Mouse (Mus musculus): ENCODE data around the gene Nemf. TPM values are rescaled to one million over a fixed set of nuclear protein-coding genes. Genes with fewer than 3 reads are reported as not detected.
"Not testable (repeated sequence)": the region's sequence is repeated elsewhere in the genome, so short reads cannot be mapped to it uniquely, and the experiment has no call there.

The Nemf gene
- total RNA-seq (2017): 93.1 and 126 TPM in 2 replicates

DNA sequence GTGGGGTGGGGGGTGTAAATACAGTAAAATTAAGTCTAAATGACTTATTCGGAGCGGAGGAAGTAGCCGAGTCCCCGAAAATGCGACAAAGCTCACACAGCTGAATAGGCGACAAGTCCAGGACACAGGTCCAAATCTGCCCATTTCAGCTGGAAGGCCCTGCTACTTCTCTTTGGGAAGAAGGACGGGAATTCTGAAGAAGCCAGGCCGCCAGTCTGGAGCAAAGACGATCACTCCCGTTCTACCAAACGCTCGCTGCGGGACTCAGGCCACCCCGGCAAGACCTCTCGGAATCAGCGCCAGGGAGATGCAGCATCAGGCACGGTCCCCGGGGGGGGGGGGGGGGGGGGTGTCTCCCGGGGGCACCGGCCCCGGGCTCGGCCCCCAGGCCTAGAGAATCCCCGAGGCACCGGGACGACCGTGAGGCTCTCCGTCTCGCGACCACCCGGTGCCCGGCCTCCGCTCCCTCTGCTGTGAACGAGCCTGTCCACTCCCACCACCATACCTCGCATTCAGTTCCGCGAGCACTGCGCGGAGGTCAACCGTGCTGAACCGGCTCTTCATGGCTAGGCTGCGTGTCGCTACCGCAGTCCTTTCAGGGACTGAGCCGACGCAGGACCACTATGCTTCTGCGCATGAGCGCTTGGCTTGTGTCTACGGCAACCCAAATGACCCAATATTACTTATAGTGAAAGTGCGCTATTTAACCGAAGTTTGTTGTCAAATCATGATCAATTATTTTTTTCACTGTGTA lies at the start of gene Nemf:
Nemf (minus strand) TSS at position 620 of the 754 bp plus-strand sequence.
- peak; percentile 46 to 60; a peak in 2 of 4 replicates for ATAC-seq (replicated peaks in 1 of 2; ENCODE audit: insufficient read depth in 1 of 2, low FRiP score in 2 of 2, low TSS enrichment in 1 of 2, low read depth in 1 of 2, poor library complexity in 2 of 2, severe bottlenecking in 2 of 2)

DNA sequence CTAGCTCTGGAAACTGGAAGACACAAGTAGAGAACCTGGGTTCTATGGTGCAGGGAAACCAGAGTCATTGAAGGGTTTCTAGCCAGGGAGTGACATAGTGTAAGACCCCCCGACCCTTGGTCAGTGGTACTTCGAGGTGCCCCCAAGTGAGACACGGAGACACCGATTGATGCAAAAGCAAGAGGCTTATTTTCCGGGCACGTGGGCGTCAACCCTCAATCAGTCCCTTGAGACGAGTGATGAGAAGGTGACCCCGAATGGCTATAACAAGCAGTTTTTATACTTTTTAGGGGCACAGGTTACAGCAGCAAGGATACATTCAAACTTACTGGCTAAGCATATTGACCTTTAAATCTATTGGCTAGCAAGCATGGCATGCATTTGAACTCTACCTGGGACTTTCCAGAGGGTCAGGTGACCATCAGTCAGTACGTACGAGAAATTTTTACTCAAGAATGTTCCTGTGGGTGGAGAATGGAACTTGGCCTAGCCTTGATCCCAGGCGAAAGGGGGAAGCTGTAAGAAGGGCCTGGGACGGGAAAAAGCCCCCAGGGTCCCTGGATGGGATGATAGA lies 45.7 kb upstream of the Nemf start:
- no peak for ATAC-seq (replicated peaks in 1 of 2; ENCODE audit: insufficient read depth in 1 of 2, low FRiP score in 2 of 2, low TSS enrichment in 1 of 2, low read depth in 1 of 2, poor library complexity in 2 of 2, severe bottlenecking in 2 of 2)

DNA sequence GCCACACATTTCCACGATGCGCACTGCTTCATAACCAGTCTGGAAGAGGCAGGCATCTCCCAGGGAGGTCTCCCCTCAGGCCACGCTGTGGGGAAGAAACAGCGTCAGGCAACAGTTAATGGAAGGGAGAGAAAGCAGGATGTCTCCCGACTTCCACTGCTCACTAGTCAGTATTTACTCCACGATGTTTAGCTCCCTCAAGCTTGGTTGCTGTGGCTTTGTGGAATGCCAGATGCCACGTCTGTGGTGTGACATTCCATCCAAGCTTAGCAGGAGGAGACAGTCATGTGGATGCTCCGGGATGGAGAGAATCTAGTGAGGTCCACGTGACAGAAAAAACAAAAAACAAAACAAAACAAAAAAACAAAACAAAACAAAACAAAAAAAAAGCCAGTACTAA lies 45.1 kb upstream of the Nemf start:
- ATAC-seq (replicated peaks in 1 of 2; ENCODE audit: insufficient read depth in 1 of 2, low FRiP score in 2 of 2, low TSS enrichment in 1 of 2, low read depth in 1 of 2, poor library complexity in 2 of 2, severe bottlenecking in 2 of 2): no peak

DNA sequence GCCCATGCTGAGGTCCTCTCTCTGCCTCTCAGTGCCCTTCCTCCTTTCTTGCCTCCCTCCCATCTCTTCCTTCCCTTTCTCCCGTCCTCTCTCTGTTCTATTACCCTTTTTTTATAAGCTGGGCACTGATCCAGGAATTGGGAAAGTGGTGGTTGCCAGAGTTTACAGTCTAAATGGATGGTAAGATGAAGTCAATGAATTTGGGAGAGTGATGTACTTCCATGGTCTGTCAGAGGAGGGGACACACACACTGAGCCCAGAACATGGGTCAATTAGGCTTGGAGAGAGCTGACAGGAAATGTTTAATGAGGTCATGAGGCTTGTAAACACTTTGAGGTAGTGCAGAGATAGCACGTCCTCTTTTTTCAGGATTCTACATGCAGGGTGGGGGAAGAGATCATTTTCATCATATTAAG lies 43.9 kb upstream of the Nemf start:
- ATAC-seq (replicated peaks in 1 of 2; ENCODE audit: insufficient read depth in 1 of 2, low FRiP score in 2 of 2, low TSS enrichment in 1 of 2, low read depth in 1 of 2, poor library complexity in 2 of 2, severe bottlenecking in 2 of 2): peak; percentile 46 to 51; a peak in 2 of 4 replicates

DNA sequence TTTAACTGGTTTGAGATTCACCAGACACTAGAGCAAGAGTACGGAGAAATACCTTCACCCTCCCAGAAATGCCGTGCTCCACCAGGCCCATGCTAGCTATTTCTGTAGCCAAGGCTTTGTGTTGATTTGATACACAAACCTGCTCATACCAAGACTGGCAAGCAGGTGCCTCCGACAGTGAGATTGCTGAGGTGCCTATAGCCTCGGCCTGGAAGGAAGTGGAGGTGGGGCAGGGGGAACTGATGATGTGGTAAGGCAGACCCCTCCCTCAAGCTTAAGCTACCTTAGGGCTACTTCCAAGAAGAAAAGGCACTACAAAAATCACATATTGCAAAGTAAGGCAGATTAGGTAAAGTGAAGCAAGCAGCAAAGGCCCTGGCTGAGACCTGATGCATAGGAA lies 43.4 kb upstream of the Nemf start:
- ATAC-seq (replicated peaks in 1 of 2; ENCODE audit: insufficient read depth in 1 of 2, low FRiP score in 2 of 2, low TSS enrichment in 1 of 2, low read depth in 1 of 2, poor library complexity in 2 of 2, severe bottlenecking in 2 of 2): no peak

DNA sequence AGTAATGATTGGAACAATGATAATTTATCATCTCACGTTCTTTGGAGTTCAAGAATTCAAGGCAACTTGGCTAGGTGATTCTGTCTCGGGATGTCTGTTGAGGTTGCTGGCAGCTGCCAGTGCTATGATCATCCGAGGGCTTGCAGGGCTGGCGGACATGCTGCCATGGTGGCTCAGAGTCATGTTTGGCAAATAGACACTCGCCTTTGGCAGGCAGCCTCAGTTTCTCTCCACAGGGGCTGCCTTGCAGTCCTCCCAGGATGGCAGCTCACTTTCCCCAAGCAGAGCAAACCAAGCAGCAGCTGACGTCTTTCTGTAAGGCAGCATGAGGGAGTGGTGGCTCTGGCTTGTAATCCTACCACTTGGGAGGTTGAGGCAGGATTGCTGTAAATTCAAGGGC lies 37.5 kb upstream of the Nemf start:
- ATAC-seq (replicated peaks in 1 of 2; ENCODE audit: insufficient read depth in 1 of 2, low FRiP score in 2 of 2, low TSS enrichment in 1 of 2, low read depth in 1 of 2, poor library complexity in 2 of 2, severe bottlenecking in 2 of 2): no peak

DNA sequence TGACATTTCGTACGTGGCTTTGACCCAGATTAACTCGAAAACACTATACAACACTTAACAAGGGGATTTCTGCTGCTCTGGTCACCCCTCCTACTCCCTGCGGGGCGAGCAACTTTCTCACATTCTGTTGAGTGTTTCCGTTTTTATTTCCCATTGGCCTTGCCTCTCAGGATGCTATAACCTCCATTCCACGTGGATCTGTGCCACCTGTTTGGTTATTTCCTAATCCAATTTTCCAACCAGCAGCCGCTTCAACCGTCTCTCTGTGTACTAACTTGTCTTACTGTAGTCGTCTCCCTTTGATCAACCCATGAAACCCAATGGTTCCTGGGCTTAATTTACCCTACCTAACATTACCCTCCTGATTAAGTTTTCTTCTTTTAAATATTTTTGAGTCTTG lies 36.1 kb upstream of the Nemf start:
- no peak for ATAC-seq (replicated peaks in 1 of 2; ENCODE audit: insufficient read depth in 1 of 2, low FRiP score in 2 of 2, low TSS enrichment in 1 of 2, low read depth in 1 of 2, poor library complexity in 2 of 2, severe bottlenecking in 2 of 2)

DNA sequence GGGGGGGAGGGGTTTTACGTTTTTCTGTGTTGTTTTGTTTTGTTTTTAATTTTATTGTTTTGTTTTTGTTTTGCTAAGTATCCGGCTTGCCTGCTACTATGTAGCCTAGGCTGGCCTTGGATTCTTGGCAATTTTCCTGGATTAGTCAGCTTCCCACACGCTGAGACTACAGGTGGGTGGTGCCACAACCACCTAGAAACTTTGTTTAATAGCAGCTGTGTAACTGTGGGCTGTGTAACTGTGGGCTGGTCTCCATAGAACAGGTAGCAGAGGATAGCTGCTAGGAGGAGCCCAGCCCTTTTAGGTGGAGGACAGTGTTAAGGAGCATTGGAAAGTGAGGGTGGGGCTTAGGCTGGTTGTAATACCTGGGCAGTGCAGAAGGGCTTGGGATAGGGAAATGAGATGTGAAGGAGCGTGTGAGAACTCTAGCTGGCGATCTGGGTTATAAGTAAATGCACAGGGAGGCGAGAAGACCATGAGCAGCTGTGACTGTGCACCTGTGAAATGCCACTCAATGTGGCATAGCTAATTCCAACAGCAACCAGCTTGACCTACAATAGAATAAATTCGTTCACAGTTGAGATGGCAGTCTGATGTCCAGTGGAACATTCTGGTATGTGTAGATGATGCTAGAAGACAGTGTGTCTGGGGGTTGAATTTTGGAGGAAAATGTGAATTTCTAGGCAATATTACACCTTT lies 33.2 kb upstream of the Nemf start:
- no peak for ATAC-seq (replicated peaks in 1 of 2; ENCODE audit: insufficient read depth in 1 of 2, low FRiP score in 2 of 2, low TSS enrichment in 1 of 2, low read depth in 1 of 2, poor library complexity in 2 of 2, severe bottlenecking in 2 of 2)

DNA sequence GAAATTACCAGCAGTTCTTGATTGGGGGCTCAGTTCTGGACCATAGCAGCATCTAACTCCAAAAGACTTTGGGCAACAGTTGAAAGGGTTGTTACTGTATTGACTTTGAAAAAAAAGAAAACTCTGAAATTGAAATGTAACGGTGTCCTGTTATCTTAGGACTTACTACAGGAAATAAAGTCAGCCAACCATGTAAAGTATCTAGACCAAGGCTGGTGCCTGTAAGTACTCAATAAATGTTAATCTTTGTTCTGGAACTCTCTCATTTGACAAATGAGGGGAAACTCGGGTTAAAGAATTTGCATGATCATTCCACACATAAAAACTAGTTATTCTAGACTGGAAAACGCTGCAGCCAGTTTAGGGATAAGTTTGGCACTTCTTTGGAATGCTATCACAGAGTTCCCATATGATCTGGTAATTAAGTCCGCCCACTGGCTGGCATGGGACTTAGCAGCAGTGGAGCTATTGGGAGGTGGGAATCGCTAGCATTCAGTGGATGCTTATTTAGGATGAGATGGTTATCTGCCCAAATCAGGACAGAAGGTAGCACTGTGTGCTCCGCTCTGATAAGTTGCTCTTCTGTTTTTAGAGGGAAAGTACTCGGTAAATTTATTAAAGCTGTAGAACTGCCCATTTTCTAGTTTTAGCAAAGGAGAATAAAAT lies 32.4 kb upstream of the Nemf start:
- ATAC-seq (replicated peaks in 1 of 2; ENCODE audit: insufficient read depth in 1 of 2, low FRiP score in 2 of 2, low TSS enrichment in 1 of 2, low read depth in 1 of 2, poor library complexity in 2 of 2, severe bottlenecking in 2 of 2): no peak

DNA sequence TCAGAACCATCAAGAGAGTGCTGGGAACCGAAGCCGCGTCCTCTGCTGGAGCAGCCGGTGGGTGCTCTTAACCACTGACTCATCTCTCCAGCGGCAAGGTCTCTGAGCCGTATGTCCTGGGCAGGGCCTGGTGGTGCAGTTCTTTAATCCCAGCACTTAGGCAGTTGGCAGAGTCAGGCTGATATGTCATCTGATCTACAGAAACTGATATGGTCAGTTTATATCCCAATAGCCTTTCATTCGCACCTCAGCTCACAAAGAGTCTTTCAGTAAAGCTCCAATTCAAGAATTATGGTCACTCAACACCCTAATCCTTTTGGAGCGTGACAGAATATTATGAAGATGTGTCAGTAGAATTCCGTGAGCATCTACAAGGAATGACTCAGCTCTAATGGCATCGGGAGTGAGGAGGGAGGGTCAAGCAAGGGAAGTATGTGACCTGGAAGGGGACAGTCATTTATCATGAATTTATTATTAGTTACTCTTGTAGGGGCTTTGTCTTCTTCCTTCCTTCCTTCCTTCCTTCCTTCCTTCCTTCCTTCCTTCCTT lies 31.4 kb upstream of the Nemf start:
- ATAC-seq (replicated peaks in 1 of 2; ENCODE audit: insufficient read depth in 1 of 2, low FRiP score in 2 of 2, low TSS enrichment in 1 of 2, low read depth in 1 of 2, poor library complexity in 2 of 2, severe bottlenecking in 2 of 2): no peak

DNA sequence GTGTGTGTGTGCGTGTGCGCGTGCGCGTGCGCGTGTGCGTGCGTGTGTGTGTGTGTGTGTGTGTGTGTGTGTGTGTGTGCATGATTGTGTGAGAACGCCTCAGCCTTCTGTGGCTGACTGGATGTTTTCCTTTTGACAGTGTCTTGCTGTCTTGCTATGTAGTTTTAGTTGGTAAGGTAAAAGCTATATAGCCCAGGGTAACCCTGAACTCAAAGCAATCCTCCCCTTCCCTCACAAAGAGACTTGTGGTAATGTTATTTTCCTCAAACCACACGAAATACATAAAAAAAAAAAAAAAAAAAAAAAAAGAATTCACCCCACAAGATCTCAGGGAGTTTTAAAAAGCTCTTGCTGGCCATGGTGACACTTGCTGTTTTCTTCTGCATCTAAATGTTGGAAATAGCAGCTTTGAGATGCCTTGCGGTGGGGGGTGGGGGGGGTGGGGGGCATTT lies 29.3 kb upstream of the Nemf start:
- ATAC-seq (replicated peaks in 1 of 2; ENCODE audit: insufficient read depth in 1 of 2, low FRiP score in 2 of 2, low TSS enrichment in 1 of 2, low read depth in 1 of 2, poor library complexity in 2 of 2, severe bottlenecking in 2 of 2): not testable (repeated sequence)

DNA sequence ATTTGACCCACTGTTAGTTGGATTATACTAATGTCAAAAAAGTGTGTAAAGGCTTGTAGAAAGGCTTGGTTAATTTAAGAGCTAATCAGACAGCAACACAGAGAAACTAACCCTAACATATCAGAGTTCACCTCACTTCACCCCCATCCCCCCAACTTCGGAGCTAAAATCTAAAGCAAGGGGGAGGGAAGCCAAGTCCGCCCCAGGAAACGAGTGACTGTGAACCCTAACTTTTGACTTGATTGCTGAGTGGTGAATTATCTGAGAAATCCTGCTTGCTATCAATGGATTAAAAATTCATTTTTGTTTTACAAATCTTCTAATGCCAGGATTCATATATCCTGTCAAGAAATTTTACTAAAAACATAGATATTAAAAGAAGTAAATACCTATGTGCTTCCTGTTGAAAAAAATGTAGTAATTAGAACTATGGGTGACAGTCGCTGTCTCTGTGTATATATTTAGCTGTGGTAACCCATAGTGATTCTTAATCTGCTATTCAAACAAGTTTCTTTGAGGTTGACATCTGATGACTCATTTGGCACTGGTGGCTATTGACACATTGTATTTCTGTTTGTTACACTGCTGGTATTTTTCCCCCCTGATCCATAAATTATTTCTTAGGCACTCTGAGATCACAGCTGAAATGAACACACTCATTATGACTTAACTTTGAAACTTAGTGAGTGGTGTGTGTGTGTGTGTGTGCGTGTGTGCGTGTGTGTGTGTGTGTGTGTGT lies 28.7 kb upstream of the Nemf start:
- no peak for ATAC-seq (replicated peaks in 1 of 2; ENCODE audit: insufficient read depth in 1 of 2, low FRiP score in 2 of 2, low TSS enrichment in 1 of 2, low read depth in 1 of 2, poor library complexity in 2 of 2, severe bottlenecking in 2 of 2)

DNA sequence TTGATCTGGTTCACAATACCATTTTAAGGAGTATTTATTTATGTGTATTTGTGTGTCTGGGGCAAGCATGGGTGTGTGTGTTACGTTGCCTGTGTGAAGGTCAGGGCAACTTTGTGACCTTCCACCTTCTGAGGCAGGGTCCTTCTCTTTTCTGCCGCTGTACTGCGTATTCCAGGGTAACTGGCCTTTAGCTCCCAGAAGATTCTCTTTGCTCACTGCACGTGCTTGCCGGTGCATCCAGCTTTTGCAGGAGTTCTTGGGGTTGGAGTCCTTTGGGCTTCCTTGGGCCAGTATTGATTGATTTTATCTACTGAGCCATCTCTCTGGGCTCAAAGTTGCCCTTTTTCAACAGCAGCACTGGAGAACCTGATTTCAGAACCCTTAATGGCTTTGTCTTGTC lies 27.6 kb upstream of the Nemf start:
- ATAC-seq (replicated peaks in 1 of 2; ENCODE audit: insufficient read depth in 1 of 2, low FRiP score in 2 of 2, low TSS enrichment in 1 of 2, low read depth in 1 of 2, poor library complexity in 2 of 2, severe bottlenecking in 2 of 2): no peak

DNA sequence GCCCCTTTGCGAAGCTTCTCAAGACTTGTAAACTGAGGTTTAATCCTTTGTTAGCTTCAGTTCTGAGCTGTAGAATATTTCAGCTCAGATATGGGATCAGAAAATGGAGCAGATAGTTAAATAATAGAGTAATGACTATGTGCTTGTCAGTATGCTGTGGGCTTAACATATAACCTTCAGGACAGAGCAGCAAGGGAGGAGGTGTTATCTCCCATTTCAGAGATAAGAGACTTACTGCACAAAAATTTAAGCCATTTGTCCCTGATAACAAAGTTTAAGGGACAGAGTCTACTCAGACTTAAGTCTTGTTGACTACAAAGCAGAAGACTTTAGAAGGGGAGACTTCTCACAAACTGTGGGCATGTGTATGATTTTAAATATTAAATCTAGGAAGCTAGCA lies 25.9 kb upstream of the Nemf start:
- no peak for ATAC-seq (replicated peaks in 1 of 2; ENCODE audit: insufficient read depth in 1 of 2, low FRiP score in 2 of 2, low TSS enrichment in 1 of 2, low read depth in 1 of 2, poor library complexity in 2 of 2, severe bottlenecking in 2 of 2)

DNA sequence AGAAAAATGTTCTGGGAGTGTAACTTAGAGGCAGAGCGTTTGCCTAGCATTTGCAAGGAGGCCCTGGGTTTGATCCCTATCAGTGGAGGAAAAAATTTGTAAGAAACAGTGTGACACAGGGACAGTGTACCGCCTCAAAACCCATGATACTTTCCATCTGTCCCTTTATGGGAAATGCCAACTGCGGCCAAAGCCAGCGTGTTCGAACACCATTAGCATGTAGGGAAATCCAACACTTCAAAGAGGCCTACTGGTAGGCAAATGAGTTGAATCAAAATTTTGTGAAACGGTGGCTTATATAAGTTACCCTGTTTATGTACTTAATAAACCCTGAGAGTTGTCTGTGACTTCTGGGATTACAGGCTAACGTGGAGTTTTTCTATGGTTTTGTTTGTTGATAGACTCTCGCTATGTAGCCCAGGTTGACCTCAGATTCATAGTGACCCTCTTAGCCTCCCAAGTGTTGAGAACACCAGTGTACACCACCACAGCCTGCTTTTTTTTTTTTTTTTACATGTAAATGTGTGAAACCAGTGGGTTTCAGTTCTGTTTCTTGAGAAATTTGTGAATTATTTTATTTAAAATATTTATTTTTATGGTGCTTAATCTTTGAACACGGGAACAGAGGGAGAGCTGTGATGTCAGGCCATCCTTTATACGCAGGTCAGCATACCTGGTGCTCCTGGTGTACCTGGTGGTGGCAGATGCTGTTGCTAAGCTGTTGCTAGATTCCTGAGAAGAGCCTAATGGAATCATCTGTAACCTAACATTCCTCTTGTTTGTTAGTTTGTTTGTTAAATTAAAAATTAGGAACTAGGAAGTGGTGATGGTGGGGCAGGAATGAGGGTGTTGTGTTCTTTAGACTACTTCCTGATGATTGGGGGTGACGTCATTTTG lies 21.8 kb upstream of the Nemf start:
- ATAC-seq (replicated peaks in 1 of 2; ENCODE audit: insufficient read depth in 1 of 2, low FRiP score in 2 of 2, low TSS enrichment in 1 of 2, low read depth in 1 of 2, poor library complexity in 2 of 2, severe bottlenecking in 2 of 2): no peak

DNA sequence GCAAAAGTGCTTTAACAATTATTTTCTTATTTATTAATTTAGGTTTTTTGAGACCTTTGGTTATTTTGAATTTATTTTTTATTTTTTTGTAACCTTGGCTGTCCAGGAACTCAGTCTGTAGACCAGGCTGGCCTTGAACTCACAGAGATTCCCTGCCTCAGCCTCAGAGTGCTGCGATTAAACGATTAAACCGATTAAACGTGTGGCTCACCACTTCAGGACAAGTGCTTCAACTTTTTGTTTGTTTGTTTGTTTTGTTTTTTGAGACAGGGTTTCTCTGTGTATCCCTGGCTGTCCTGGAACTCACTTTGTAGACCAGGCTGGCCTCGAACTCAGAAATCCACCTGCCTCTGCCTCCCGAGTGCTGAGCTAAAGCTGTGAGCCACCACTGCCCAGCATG lies 20.7 kb upstream of the Nemf start:
- not testable (repeated sequence) for ATAC-seq (replicated peaks in 1 of 2; ENCODE audit: insufficient read depth in 1 of 2, low FRiP score in 2 of 2, low TSS enrichment in 1 of 2, low read depth in 1 of 2, poor library complexity in 2 of 2, severe bottlenecking in 2 of 2)

Measured in hematopoietic stem cell, adult 5-6 weeks (primary cell).